Mouse (Mus musculus) olfactory bulb, adult 2 months (tissue): Measurements from ENCODE around the gene Ephb2.

Source experiments
- CTCF ChIP-seq: fragments of 200-500 bp; IDR thresholded peaks from 2 replicates; pipeline ENCODE4 v1.5.1; 2012; ENCODE audit warnings: low read depth, mild to moderate bottlenecking, low read length, moderate library complexity; ENCODE audit not compliant: insufficient read depth
- POLR2A ChIP-seq: fragments of 200-500 bp; IDR thresholded peaks from 2 replicates; pipeline ENCODE4 v1.6.1; 2012; ENCODE audit warnings: mild to moderate bottlenecking, low read depth, low read length, moderate library complexity; ENCODE audit not compliant: insufficient read depth

- no peak for TF ChIP-seq CTCF
- no peak for TF ChIP-seq POLR2A
Observed at GRCm38 (mm10) chr4:136739189-136739588, 96.6 kb downstream of the Ephb2 start.
